In genomic region chr19:10793044-10793443, GRCm38 (mm10) we compare ENCODE assay signal across 14 mouse cellular contexts. TPM values are rescaled to one million over a fixed set of nuclear protein-coding genes. Genes with fewer than 3 reads are reported as not detected.
"Had no signal": no experiment of that assay in that cellular context is flagged by ENCODE, and none has a peak within 500 bp of the region (broad histone marks: within the 10 kb centered on the region; RNA-seq: fewer than 3 reads in every experiment).

No protein-coding gene starts in this region.

- H3K36me3 ChIP-seq: limb, embryonic 12.5 days; liver, embryonic 13.5 days; midbrain, embryonic 13.5 days; neural tube, embryonic 12.5 days had no signal

- H3K4me1 ChIP-seq: liver, embryonic 13.5 days; neural tube, embryonic 12.5 days had no signal

- DNase-seq: kidney, postnatal 10 days; kidney, postnatal 4 days; liver; liver, embryonic 13.5 days; lung, adult 18-20 months; right cerebral cortex, postnatal 14 days; thymus, adult 18-20 months; thymus, postnatal 14 days had no signal

- H3K27me3 ChIP-seq: limb, embryonic 12.5 days; midbrain, embryonic 13.5 days; neural tube, embryonic 12.5 days had no signal

- H3K4me3 ChIP-seq: layer of hippocampus, adult 2 months; limb, embryonic 12.5 days; liver, embryonic 13.5 days; midbrain, embryonic 13.5 days; neural tube, embryonic 12.5 days had no signal

- H3K27ac ChIP-seq: layer of hippocampus, adult 2 months; limb, embryonic 12.5 days; liver, embryonic 13.5 days; midbrain, embryonic 13.5 days; neural tube, embryonic 12.5 days had no signal

- H3K9me3 ChIP-seq: limb, embryonic 12.5 days; liver, embryonic 13.5 days; midbrain, embryonic 13.5 days; neural tube, embryonic 12.5 days had no signal

RNA-seq across cellular contexts. Expression of gene Cd6, which starts 36.8 kb away (rescaled TPM):
- total RNA-seq: layer of hippocampus, postnatal 10 days had no signal
- polyA plus RNA-seq: limb, embryonic 12.5 days; midbrain, embryonic 13.5 days; neural tube, embryonic 12.5 days had no signal

RNA-seq across cellular contexts. Expression of gene Cd5, which starts 54.2 kb away (rescaled TPM):
- total RNA-seq: layer of hippocampus, adult 2 months; left cerebral cortex, postnatal 36 days had no signal
- polyA plus RNA-seq: liver, embryonic 13.5 days had no signal
